Mouse (Mus musculus) myocyte (in vitro differentiated cells): Measurements from ENCODE around the gene Samm50.

Experiments
- CEBPB ChIP-seq: IDR thresholded peaks from 2 replicates; pipeline ENCODE4 v1.6.1; 2011; ENCODE audit warnings: mild to moderate bottlenecking, moderate library complexity; ENCODE audit not compliant: poor library complexity, insufficient read depth, severe bottlenecking
- E2F4 ChIP-seq: IDR thresholded peaks from one replicate; pipeline ENCODE4 v1.6.1; 2011; ENCODE audit warnings: mild to moderate bottlenecking, control low read depth, moderate library complexity; ENCODE audit not compliant: insufficient read depth
- MAX ChIP-seq: IDR thresholded peaks from one replicate; pipeline ENCODE4 v1.6.1; 2011; ENCODE audit warnings: low read depth, mild to moderate bottlenecking, control low read depth
- MYOD1 ChIP-seq, 3 experiments: IDR thresholded peaks; one replicate each; pipeline ENCODE4 v1.6.1; 2011; ENCODE audit warnings: control low read depth in 2 of 3, low read depth in 2 of 3, mild to moderate bottlenecking in 2 of 3, moderate library complexity in 1 of 3; ENCODE audit not compliant: insufficient read length in 2 of 3, control insufficient read depth in 1 of 3
- MYOG ChIP-seq, 3 experiments: IDR thresholded peaks; one replicate each; pipeline ENCODE4 v1.6.1; 2011; ENCODE audit warnings: control low read depth in 2 of 3, low read depth in 2 of 3, mild to moderate bottlenecking in 2 of 3; ENCODE audit not compliant: insufficient read length in 2 of 3, control insufficient read depth in 1 of 3, insufficient read depth in 1 of 3
- POLR2A ChIP-seq: IDR thresholded peaks from one replicate; pipeline ENCODE4 v1.6.1; 2011; ENCODE audit warnings: low read depth, mild to moderate bottlenecking, control low read depth, moderate library complexity; ENCODE audit not compliant: insufficient read length
- POLR2AphosphoS2 ChIP-seq: IDR thresholded peaks from one replicate; pipeline ENCODE4 v1.6.1; 2011; ENCODE audit warnings: low read depth, control low read depth; ENCODE audit not compliant: insufficient read length
- SRF ChIP-seq: IDR thresholded peaks from one replicate; pipeline ENCODE4 v1.6.1; 2011; ENCODE audit warnings: low read depth; ENCODE audit not compliant: control insufficient read depth, insufficient read length
- TCF12 ChIP-seq: IDR thresholded peaks from one replicate; pipeline ENCODE4 v1.6.1; 2011; ENCODE audit warnings: mild to moderate bottlenecking, control low read depth; ENCODE audit not compliant: poor library complexity, insufficient read depth, severe bottlenecking
- TCF3 ChIP-seq: IDR thresholded peaks from one replicate; pipeline ENCODE4 v1.6.1; 2011; ENCODE audit warnings: low read depth, control low read depth; ENCODE audit not compliant: insufficient read length
- USF1 ChIP-seq: IDR thresholded peaks from one replicate; pipeline ENCODE4 v1.6.1; 2011; ENCODE audit warnings: low read depth, mild to moderate bottlenecking, control low read depth, moderate library complexity

GRCm38 (mm10) chr15:84256864-84257263 is 64.8 kb downstream of the Samm50 start:
- TF ChIP-seq POLR2A: peak; percentile 4
- TF ChIP-seq USF1: no peak
- no peak for TF ChIP-seq TCF12
- no peak for TF ChIP-seq MAX
- no peak for TF ChIP-seq E2F4
- no peak for TF ChIP-seq MYOG (IDR thresholded peaks at IDR 0.05; ENCODE audit: control insufficient read depth in 1 of 3, insufficient read depth in 1 of 3, insufficient read length in 2 of 3, low read depth in 2 of 3)
- no peak for TF ChIP-seq CEBPB
- no peak for TF ChIP-seq POLR2AphosphoS2
- TF ChIP-seq MYOD1 (IDR thresholded peaks at IDR 0.05; ENCODE audit: control insufficient read depth in 1 of 3, insufficient read length in 2 of 3, low read depth in 2 of 3): no peak
- no peak for TF ChIP-seq SRF
- no peak for TF ChIP-seq TCF3
